Mouse (Mus musculus) embryo, embryonic 11 days (tissue): ENCODE measurements around the gene Smox.
"Not testable (repeated sequence)": the region's sequence is repeated elsewhere in the genome, so short reads cannot be mapped to it uniquely, and the experiment has no call there.

Source experiments
- DNase-seq: peaks from one replicate; pipeline ENCODE4 v3.0.0-alpha.2; 2015

Gene Smox

DNA sequence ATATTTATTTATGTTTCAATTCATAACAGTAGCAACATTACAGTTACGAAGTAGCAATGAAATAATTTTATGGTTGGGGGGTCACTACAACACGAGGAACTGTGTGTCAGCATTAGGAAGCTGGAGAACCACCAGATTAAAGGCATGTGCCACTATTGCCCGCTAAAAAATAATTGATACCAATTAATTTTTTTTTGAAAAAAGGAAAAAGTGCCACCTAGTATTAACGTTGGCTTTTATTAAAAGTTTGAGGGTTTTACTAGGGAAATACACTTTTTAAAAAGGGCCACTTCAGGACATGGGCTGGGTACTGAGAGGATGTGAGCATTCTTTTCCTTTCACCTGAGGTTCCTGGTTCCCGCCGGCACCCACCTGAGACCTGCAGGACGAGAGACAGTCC is at the start of gene Smox:
Gene Smox (plus strand): TSS at position 301 of the 400 bp plus-strand sequence.
- DNase-seq, result no peak

DNA sequence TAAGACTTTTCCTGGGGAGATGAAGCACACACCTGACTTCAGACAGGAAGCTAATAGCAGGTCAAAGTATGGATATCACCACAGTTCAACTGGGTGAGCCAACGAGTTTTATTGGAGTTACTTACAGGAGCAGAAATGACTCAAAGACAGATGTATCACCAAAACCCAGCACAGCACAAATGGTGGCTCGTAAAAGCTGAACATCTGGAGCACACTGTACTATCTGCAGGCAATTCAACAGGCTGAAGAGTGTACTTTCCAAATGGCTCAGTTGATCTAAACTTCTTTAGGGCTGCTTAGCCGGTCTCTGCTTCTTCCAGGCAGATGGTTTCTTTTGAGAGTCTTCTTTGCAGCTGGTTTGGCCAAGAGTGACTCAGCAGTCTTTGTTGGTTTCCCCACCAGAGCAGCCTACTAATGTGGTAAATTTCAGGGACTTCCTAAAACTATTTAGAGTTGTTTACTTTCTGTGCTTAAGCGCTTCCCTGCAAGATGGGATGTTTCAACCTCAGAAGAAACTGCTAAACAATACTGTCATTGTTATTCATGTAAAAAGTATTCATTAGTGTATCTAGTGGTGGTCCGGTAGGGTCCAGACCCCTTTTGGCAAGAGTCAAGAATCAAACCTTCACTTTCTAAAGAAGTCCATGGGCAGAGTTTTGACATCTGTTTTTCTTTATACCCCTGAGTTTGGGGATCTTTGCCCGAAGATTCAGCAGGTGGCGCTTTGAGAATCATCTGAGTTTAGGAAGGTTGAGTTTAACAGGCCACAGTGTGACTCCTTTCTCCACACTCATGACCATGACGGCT is 48.0 kb upstream of the Smox start:
- DNase-seq, result peak; percentile 19

DNA sequence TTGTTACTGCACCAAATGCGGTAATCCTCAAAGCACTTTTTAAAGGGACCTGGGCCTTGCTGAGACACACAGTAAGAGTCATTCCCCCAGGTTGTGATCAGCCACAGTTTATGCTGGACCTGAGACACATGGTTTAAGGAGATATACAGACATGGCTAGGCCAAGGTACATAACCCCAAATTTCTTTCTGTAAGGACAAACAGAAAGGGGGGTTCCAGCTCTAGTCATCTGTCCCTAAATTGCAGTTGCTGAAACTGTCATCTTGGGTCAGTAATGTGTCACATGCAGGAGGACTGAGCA is 47.5 kb upstream of the Smox start:
- DNase-seq, result no peak

DNA sequence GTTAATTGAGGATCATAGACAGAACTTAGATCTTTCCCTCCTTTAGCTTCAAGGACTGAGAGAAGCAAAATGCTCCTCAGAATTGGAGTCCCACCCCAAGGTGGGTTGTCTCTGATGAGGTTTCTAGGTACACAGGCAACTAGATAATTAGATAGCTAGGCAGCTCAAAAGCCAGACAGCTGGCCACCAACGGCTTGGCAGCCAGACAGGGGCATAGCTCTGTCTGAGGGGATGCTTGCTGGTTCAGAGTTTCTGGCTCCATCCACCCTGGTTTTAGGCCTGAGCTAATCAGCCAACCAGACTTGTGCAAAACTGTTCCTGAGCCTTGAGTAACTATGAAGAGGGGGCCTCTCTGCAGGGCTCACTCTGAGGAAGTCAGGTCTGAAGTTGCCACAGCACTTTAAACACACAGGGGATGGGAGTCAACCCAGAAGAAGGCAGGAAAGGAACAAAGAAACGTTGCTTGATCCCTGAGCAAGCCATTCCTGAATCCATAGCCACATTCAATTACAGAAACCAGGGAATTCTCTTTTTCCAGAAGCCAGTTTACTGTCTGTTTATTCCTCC is 44.8 kb upstream of the Smox start:
- no peak for DNase-seq

DNA sequence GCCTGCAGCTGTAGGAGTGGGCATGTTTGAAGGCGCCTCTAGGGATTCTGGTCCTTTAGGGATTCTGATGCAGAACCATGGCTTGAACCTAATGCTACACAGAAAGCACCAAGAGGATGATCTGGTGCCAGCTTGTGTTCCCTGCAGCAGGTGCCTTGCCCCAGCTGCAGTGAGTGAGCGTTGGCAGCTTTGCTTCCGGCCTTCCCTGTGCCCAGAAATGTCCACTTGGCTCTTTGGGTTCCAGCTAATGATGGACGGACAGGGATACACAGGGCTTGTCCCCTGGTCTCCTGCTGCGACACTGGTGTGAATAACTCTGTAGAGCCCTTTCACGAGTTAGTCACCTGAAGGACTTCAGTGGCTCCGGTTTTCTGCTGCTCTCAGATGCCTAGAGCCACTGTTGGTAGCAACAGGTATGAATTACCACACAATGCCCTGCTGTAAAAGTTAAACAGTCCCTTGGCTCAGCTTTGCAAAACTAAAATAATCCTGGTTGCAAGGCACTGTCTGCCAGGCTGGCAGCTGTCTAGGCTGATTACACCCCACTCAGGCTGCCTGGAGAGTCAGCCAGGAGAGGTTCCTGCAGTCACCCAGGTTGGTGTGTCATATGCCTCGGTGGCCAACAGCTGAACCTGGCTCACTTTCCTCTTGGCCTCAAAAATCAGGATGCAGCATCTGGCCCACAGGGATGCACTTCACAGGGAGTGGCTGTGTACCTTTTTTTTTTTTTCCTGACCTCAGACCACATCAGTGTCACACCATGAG is 43.5 kb upstream of the Smox start:
- no peak for DNase-seq

DNA sequence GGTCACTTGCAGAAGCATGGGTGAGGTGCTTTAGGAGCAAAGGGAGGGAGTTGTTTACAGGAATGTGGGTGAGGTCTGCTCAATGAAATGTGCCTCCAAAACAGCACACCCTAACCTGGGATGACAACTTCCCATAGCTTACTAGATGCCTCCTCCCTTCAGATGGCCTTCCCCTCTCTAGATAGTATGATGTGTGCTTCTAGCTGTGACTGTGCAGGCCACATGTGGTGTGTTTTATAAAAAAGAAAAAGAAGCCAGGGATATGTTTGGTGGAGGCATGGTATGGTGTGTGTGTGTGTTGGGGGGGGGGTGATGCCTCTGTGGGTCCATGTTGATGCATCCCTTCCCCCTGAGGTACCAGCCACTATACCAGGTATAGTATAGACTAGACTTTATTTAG is 42.9 kb upstream of the Smox start:
- DNase-seq, result no peak

DNA sequence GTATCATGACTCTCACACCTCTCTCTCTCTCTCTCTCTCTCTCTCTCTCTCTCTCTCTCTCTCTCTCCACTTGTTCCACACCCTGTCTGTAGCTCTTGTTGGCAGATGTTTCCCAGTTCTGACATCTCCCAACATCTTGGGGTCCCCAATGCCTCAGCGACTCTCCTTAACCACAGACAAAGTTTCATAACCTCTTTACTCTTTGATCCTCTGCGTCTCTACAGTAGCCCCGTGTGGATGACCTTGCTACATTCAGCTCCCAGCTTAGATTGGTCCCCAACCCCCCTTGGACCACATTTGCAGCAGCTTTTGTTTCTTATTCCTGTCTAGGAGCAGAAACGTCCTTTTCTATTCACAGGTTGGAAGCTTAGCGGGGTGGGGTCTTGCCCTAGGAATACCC is 41.6 kb upstream of the Smox start:
- no peak for DNase-seq

DNA sequence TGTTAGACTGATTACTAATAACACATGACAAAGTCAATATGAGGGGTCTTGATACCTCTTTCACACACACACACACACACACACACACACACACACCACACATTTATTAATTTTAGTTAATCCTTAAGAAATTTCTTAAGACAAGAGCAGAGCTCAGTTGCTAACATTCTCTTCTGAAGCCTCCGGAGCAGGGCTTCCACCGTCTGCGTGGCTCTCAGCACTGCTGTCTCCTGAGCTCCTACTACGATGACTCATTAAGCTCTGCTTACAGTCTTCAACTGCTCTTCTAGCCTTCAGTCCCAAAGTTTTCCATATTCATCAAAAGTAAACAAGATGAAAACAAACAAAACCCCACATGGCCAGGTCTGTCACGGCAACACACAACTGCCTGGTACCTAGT is 40.8 kb upstream of the Smox start:
- no peak for DNase-seq

DNA sequence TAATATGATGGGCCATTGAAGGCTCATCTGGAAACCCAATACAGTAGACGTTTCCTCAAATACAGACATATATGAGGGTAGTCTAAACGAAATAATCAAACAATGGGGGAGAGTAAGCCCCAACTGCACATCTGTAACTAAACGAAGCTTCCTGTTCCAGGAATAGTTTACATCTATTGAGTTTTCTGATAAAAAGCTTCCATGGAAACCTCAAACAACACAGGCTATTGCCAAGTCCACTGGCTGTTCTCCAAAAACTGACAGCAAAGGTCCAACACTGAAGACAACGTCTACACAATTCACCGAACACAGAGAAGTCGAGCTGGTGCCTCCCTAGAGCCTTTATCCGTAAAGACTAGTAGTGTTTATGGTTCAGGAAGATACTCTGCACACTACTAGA is 33.6 kb upstream of the Smox start:
- no peak for DNase-seq

DNA sequence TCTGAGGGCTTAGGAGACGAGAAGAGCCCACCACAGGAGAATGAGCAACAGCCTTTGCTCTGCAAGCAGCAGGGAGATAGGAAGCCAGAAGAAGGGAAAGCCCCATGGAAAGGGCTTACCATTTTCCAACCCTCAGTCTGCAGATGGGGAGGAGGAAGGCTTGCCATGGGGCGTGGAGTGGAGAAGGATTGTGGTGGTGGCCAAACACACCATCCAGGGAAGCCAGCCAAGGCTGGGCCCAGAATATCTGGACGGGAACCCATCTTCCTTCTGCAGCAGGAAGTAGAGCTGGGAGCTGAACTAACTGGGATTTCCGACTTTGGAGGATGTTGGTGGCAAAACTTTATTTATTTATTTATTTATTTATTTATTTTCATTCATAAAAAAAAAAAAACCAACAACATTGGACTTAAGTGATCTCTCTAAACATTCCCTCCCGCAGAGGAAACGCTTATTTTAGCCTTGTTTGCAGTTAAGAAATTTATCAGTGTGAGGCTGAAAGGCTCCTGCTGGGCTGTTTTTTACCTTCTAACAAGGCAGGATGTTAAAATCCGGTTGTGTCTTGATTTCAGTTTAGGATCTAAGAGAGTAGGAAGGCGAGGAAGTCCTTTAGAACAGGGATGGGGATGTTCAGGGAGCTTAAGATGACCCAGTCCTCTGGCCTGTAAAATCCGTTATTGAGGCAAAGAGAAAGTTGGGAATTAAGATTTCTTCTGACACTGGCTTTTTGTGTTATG is 30.2 kb upstream of the Smox start:
- no peak for DNase-seq

DNA sequence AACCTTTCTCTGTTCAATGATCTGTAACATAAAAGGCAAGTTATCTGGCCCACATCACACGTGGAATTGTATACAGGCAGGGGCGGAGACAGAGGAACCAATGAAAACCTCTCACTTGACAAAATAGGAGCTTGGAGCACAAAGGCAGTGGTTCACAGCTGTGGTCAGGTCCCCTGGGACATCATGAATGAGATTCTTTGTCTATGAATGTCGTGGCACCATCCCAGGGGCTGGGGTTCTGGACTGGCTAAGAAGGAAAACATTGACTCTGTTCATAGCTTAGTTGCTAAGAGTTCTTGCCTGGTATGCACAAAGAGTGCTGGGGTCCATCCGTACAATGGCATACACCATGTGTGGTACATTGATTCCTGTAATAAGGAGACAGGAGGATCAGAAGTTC is 28.3 kb upstream of the Smox start:
- DNase-seq, result no peak

DNA sequence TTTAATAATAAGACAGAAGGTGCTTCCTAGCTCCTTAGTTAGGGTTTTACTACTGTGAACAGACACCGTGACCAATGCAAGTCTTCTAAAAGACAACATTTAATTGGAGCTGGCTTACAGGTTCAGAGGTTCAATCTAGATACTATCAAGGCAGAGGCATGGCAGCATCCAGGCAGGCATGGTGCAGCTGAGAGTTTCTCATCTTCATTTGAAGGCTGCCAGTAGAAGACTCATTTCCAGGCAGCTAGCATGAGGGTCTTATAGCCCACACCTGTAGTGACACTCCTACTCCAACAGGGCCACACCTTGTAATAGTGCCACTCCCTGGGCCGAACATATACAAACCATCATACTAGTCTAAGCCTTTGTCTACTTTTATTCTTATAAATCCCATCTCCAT is 27.1 kb upstream of the Smox start:
- no peak for DNase-seq

DNA sequence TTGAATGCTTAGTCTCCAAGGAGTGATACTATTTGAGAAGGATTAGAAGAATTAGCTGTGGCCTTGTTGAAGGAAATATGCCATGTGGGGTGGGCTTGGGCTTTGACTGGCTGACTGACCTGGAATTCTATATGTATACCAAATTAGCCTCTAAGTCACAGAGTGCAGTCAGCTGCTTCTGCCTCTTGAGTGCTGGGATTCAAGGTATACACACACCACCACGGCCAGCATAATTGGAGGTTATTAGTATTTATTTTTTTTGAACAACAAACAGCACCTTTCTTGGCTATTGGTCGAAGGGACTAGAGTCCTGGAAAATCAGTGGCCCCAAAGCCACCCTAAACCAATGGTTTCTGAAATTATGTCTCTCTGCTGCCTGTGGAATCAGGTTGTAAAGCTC is 24.6 kb upstream of the Smox start:
- no peak for DNase-seq

DNA sequence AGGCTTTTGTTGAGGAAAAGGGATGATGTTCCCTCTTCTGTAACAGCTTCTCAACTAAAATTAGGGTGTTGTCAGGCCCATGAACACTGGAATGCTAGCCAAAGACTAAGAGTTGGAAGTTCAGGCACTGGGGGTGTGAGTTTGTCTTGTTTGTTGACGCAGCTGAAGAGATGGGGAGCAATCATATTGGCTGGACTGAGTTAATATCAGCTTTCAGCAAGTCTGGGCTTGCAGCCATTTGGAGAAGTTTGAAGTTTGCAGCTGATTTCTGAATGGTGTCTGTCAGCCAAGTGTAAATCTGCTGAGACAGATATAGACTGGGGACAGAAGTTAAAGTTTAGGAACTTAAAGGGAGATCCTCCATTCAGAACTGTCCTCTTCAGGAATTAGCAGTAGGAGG is 21.4 kb upstream of the Smox start:
- no peak for DNase-seq

DNA sequence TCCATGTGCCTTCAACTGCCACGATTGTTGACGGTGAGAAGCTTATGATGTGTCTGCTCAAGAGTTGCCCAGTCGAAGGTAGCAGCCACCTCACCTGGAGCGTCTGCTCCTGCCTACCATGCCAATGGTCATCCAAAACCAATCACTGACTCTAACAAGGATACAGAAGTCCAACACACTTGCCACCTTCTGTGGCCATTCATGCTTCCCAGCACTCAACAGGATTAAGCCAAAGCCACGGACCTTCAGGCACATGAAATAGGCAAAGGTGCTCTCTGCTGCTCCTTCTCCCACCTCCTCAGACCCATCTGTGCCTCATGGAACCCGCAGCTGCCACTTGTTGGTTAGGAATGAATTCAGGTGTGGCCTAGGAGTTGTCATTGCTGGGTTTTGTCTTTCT is 17.5 kb upstream of the Smox start:
- no peak for DNase-seq

DNA sequence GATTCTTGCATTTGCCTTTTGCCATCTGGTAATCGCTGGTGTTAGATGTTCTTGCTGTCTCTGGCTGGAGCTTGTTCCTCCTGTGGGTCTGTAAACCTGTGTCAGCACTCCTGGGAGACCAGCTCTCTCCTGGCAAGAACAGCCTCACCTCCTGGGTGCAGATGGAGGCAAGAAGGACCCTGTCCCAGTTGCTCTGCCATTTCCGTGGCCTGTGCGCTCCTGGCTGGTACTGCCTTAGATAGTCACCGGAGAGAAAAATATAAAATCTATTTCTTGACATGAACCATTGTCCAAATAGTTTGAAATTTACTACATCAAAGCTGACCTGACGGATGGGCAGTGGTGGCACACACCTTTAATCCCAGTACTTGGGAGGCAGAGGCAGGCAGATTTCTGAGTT is 14.2 kb upstream of the Smox start:
- not testable (repeated sequence) for DNase-seq

DNA sequence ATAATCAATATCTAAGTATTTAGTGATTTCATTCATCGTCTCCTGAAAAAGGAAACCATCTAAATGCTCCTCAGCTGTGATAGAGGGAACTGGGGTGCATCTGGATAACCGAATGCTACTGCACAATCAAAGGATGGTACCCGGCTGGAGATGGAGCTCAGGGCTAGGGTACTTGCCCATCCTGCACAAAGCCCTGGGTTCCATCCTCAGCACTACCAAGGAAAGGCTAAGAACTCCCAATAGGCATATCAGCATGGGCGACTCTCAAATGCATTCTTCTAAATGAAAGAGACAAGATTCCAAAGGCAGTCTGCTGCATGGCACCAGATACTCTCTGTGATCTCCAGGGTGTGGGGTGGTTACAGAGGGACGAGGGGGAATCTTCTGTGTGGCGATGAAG is 13.4 kb upstream of the Smox start:
- no peak for DNase-seq

DNA sequence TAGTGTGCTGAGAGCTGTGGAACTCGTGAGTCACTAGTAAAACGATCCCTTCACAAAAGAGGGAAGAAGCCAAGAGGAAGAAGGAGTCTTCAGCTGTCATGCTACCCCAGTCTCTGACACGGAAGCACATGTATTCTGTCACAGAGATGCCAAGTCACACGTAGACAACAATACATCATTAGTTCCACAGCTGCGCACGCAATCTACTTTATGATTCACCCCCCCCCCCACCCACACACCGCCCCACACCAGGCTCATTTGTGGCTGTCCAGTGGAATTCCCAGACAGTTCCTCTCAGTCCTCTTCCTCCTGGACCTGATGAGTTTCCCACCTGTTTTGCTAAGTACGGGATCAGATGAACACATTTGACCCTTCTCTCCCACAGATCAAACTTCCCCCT is 12.9 kb upstream of the Smox start:
- no peak for DNase-seq

DNA sequence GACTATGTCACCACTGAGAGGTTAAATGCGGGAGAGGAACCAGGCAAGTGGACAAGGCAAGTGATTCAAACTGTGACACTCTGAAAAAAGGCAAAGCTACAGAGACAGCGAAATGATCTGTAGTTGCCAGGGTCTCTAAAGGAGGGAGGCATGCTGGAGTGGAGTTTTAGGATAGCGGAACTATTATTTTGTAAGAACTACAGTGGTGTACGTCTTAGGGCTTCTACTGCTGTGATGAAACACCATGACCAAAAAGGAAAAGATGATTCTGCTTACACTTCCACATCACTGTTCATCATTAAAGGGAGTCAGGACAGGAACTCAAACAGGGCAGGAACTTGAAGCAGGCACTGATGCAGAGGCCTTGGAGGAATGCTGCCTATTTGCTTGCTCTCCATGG is 12.4 kb upstream of the Smox start:
- DNase-seq, result no peak

DNA sequence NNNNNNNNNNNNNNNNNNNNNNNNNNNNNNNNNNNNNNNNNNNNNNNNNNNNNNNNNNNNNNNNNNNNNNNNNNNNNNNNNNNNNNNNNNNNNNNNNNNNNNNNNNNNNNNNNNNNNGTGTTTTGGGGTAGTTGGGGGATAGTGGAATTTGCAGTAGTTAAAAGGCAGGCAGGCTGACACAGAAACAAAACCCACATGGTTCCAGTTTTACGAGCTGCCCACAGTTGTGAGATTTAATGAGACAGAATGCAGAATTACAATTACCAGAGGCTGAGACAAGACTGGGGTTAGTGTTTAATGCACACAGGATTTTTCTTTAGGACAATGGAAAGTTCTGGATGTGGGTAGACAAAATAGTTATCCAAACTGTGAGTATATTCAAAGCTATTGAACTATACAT is 9.6 kb upstream of the Smox start:
- no peak for DNase-seq

DNA sequence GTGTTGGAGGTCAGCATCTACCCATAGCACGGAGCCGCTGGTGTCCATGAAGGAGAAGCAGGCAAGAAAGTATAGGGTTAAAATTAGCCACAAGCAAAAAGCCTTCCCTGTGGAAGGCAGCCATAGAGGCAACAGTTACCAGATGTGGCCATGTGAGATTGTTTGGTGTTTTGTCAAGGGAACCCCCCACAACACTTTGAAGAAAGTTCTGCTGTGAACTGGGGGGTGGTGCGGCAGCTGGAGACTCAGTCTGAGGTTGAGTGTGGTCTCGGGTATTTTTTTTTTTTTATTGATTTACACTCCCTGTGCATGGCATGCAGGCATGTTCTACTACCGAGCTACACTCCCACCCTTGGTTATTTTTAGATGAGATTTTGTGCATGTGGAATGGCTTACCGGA is 8.8 kb upstream of the Smox start:
- DNase-seq, result no peak

DNA sequence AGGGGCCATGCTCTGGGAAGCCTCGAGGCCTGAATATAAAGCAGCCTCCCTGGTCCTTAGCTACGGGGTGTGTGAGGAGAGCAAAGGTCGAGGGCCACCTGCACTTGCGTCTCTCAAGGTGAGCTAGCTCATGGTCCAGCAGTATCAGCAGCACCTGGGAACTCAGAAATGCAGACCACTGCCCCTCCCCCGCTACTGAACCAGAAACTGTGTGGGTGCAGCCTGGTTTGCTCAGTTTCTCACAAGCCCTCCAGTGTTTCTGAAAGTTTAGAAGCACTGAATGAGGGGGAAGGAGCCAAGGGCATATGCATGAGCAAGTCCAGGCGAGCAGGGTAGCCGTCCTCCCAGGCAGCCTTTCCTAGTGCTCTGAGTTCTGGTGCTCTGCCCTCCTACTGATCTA is 7.7 kb upstream of the Smox start:
- no peak for DNase-seq

DNA sequence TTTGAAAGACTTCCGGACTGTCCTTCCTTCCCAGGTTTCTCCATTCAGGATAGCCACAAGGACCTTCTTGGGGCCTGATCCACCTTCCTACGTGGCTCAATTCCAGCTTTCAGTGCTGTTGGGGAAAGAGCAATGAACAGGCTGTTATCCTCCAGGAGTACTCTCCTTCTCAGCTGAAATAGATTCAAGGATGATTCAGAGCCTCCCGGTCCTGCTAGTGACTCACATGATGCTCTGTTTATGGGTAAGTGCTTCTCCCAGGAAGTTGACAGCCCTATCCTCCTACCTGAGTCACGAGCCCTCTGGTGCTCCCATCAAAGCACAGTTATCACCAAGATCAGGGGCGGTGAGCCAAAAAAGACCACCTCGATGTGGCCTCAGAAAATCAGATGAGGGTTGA is 7.1 kb upstream of the Smox start:
- DNase-seq, result no peak

DNA sequence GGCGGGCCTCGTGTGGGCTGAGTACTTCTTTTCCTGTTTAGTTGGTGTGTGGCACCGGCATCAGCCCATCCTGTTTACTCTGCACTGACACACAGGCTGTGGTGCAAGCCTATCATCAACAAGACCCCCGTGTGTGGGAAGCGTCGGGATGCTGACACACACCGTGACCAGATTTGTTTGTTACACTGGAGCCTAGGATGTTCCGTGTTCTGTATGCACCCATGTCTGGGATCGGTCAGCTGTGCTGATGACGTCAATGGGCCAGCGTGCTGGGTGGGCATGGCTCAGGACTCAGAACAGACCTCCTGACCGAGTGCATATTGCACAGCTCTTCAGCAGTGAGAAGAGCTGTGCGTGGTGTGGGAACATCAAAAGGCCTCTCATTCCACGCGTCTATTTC is 6.2 kb upstream of the Smox start:
- no peak for DNase-seq
